Mouse (Mus musculus) kidney, embryonic 15.5 days (tissue): ENCODE measurements around the gene Erich3. TPM values are rescaled to one million over a fixed set of nuclear protein-coding genes. Genes with fewer than 3 reads are reported as not detected.
"Not testable (repeated sequence)": the region's sequence is repeated elsewhere in the genome, so short reads cannot be mapped to it uniquely, and the experiment has no call there.

Experiments used
- ATAC-seq: fragments of 200-750 bp; cut with Nextera tagmentation; replicated peaks from 2 replicates; pipeline ENCODE4 v1.8.0; 2017; ENCODE audit warnings: moderate TSS enrichment; ENCODE audit not compliant: low FRiP score
- H3K27ac ChIP-seq: fragments of 300-500 bp; sonication (generic); 2 replicates; pipeline ENCODE4 v1.5.1; 2015; ENCODE audit warnings: mild to moderate bottlenecking, inconsistent platforms
- H3K27me3 ChIP-seq: fragments of 300-500 bp; sonication (generic); 2 replicates; pipeline ENCODE4 v1.6.1; 2015; ENCODE audit warnings: inconsistent platforms
- H3K36me3 ChIP-seq: fragments of 300-500 bp; sonication (generic); 2 replicates; pipeline ENCODE4 v1.6.1; 2015; ENCODE audit warnings: inconsistent platforms
- H3K4me1 ChIP-seq: fragments of 300-500 bp; sonication (generic); 2 replicates; pipeline ENCODE4 v1.6.1; 2015; ENCODE audit warnings: inconsistent platforms
- H3K4me2 ChIP-seq: fragments of 300-500 bp; sonication (generic); 2 replicates; pipeline ENCODE4 v1.6.1; 2015; ENCODE audit warnings: moderate library complexity, mild to moderate bottlenecking, inconsistent platforms
- H3K4me3 ChIP-seq: fragments of 300-500 bp; sonication (generic); replicated peaks from 2 replicates; pipeline ENCODE4 v1.5.1; 2015; ENCODE audit warnings: mild to moderate bottlenecking, inconsistent platforms
- H3K9ac ChIP-seq: fragments of 300-500 bp; sonication (generic); 2 replicates; pipeline ENCODE4 v1.6.1; 2015; ENCODE audit warnings: mild to moderate bottlenecking, inconsistent platforms
- H3K9me3 ChIP-seq: fragments of 300-500 bp; sonication (generic); replicated peaks from 2 replicates; pipeline ENCODE4 v1.6.1; 2016; ENCODE audit warnings: inconsistent platforms
- WGBS: fragments of 180-500 bp; shearing (Covaris S2); methylation state at CpG from one replicate; pipeline ENCODE4 v1.1.7; 2015; ENCODE audit warnings: mixed read lengths; 5-methylcytosine and 5-hydroxymethylcytosine counted together
- polyA plus RNA-seq: library from polyadenylated mRNA; unstranded; fragments of >200 nt; fragmentation: Nextera tagmentation; extraction: Ambion mirVana; gene quantifications from 2 replicates; pipeline ENCODE4 v1.2.1, GENCODE M21; 2015

Erich3 gene
- 0.10 TPM in 1 of 2 replicates, not detected in the other for polyA plus RNA-seq

- Histone ChIP-seq H3K36me3 (no peaks in the 10 kb centered on the region), H3K27me3 (peaks cover 53% of the 10 kb centered on the region), H3K4me2 (peak within 1 kb of the TSS; percentile 73), H3K27ac (no peak within 1 kb of the TSS), H3K4me3 (peak within 1 kb of the TSS; percentile 40), H3K9me3 (no peaks in the 10 kb centered on the region), H3K4me1 (peaks cover 13% of the 10 kb centered on the region), H3K9ac (peak within 1 kb of the TSS; percentile 17; the same call in 1 of the 2 replicates)
- 37% methylated on average over 5 of the region's 7 CpGs for WGBS
- no peak for ATAC-seq
These were observed at the start of gene Erich3 for GRCm38 (mm10) chr3:154663545-154663944. TSS of gene Erich3 (plus strand) at chr3:154663859.

DNA sequence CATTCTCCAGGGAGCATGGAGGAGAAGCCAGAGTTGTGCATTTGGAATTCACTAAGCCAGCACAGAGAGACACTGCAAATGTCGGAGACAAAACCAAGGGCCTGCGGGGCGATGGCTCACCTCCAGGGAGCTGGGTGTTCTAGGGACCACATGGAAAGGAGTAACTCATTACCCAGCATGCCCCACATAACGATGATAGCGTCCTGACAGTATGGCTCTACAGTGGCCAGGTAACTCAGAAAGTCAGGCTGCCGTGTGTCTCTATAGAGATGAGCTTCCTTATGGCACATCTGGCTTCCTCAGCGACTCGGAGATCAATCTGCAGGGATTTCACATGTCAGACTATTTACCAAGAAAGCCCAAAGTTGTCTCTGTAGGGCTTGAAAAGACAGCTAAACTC lies 48.9 kb upstream of the Erich3 start:
- Histone ChIP-seq H3K4me2 (no peak overlapping the region), H3K4me3 (no peak overlapping the region), H3K27ac (no peak overlapping the region), H3K9me3 (no peaks in the 10 kb centered on the region), H3K4me1 (no peaks in the 10 kb centered on the region), H3K9ac (no peak overlapping the region), H3K36me3 (peaks cover 56% of the 10 kb centered on the region), H3K27me3 (no peaks in the 10 kb centered on the region)
- 0 out of 2 replicates have a peak, but pooled peaks have one; percentile 15 for ATAC-seq
- 96% methylated on average over 8 of the region's 8 CpGs for WGBS

DNA sequence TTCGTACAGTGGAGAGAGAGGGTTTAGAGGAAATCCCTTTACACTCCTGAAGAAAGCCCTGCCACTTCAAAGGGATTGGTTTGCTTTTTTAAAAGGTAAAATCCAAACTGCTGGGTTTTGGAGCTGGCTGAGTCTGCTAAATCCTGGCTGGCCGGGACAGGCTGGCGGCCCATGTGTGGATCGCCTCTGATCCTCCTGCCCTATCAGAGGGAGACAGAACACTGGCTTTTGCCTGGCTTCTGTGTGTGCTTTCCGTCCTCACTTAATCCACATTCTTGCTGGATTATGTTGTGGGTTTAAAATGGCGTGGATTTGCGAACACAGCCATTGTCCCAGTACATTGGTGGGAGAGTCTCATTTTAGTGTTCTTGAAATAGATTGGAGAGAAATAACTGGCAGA lies 48.4 kb upstream of the Erich3 start:
- WGBS, result 94% methylated on average over 7 of the region's 7 CpGs
- ATAC-seq, result no peak
- Histone ChIP-seq H3K27me3 (no peaks in the 10 kb centered on the region), H3K4me3 (no peak overlapping the region), H3K9me3 (no peaks in the 10 kb centered on the region), H3K9ac (no peak overlapping the region), H3K4me1 (no peaks in the 10 kb centered on the region), H3K36me3 (peaks cover 56% of the 10 kb centered on the region), H3K27ac (no peak overlapping the region), H3K4me2 (no peak overlapping the region)

DNA sequence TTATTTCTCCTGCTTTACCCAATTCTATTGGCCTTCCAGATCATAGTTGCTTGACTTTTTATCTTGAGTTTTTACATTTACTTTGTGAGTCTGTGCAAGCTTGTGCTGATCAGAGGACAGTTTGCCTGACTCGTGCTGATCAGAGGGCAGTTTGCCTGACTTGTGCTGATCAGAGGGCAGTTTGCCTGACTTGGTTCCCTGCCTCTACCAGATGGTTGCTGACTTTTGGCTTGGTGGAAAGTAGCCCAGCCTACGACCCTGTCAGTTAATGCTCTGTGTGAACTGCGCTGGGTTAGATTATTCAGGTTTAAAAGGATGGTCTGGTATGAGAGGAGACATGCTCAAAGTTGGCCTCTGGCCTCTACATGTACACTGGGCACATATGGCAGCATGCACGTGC lies 47.6 kb upstream of the Erich3 start:
- no peaks in the 10 kb centered on the region for H3K4me1 ChIP-seq
- no peak overlapping the region for H3K27ac ChIP-seq
- no peaks in the 10 kb centered on the region for H3K9me3 ChIP-seq
- no peak overlapping the region for H3K4me3 ChIP-seq
- H3K36me3 ChIP-seq, result peaks cover 56% of the 10 kb centered on the region
- H3K9ac ChIP-seq, result no peak overlapping the region
- no peak for ATAC-seq
- no peaks in the 10 kb centered on the region for H3K27me3 ChIP-seq
- H3K4me2 ChIP-seq, result no peak overlapping the region
- WGBS, result 86% methylated on average over 4 of the region's 4 CpGs

DNA sequence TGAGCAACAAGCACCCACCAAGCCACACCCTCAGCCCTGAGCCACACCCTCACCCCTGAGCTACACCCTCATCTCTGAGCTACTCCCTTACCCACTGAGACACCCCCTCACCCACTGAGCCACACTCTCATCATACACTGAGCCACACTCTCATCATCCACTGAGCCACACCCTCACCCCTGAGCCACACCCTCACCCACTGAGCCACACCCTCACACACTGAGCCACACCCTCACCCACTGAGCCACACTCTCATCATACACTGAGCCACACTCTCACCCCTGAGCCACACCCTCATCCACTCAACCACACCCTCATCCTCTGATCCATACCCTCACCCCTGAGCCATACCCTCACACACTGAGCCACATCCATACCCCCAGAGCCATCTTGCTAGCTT lies 35.4 kb upstream of the Erich3 start:
- ATAC-seq, result peak; percentile 82
- no peak overlapping the region for H3K9ac ChIP-seq
- H3K4me1 ChIP-seq, result no peaks in the 10 kb centered on the region
- H3K9me3 ChIP-seq, result no peaks in the 10 kb centered on the region
- no peak overlapping the region for H3K4me3 ChIP-seq
- H3K36me3 ChIP-seq, result 0 out of 2 replicates have a peak, but pooled peaks cover 4% of the 10 kb centered on the region
- H3K27me3 ChIP-seq, result no peaks in the 10 kb centered on the region
- no peak overlapping the region for H3K4me2 ChIP-seq
- H3K27ac ChIP-seq, result no peak overlapping the region

GRCm38 (mm10) chr3:154631281-154631680 lies 32.4 kb upstream of the Erich3 start:
- H3K9me3 ChIP-seq, H3K9ac ChIP-seq, H3K4me2 ChIP-seq, ATAC-seq, H3K4me3 ChIP-seq, H3K27me3 ChIP-seq, H3K4me1 ChIP-seq, H3K36me3 ChIP-seq, H3K27ac ChIP-seq: not testable (repeated sequence)
- 95% methylated on average over 2 of the region's 2 CpGs for WGBS

- no peaks in the 10 kb centered on the region for H3K4me1 ChIP-seq
- no peak overlapping the region for H3K27ac ChIP-seq
- H3K9me3 ChIP-seq, result no peaks in the 10 kb centered on the region
- no peaks in the 10 kb centered on the region for H3K27me3 ChIP-seq
- ATAC-seq, result no peak
- H3K4me3 ChIP-seq, result no peak overlapping the region
- no peak overlapping the region for H3K9ac ChIP-seq
- no peaks in the 10 kb centered on the region for H3K36me3 ChIP-seq
- no peak overlapping the region for H3K4me2 ChIP-seq
- 86% methylated on average over 5 of the region's 5 CpGs for WGBS
These were observed 30.6 kb upstream of the Erich3 start for GRCm38 (mm10) chr3:154633091-154633490.

DNA sequence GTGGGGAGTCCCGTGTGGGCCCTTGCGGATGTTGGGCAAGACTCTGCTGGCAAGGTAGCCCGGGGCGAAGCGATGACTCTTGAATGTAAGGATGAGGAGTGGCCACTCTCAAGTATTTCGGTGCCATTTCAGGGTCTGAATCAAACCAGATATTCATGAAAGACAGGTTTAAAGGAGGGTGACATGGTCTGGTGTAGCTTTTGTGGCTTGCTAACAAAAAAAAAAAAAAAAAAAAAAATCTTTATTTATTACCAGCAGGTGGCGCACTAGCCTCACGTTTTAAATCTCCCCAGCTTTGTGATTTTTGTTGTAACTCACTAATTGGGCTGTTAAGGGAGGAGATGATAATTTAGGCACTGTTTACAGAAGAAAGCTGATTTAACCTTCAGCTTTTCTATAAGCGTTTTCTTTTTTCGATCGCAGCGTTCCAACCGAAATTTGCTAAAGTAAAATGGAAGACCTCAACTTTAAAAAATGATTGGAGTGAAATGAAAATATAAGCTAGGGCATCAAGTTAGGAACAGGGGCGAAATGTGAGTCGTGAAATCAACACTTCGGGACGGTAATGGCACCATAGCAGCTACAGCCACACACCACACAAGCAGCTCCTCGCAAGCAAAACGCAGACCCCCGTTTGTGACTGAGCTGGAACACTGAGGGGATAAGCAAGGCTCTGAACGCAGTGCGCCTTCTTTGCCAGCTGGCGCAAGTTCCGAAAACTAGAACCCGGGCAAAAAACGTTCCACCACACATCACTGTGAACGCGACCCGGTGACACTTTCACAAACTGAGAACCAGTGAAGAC lies 16.8 kb upstream of the Erich3 start:
- ATAC-seq, result no peak
- Histone ChIP-seq H3K27ac (no peak overlapping the region), H3K36me3 (no peaks in the 10 kb centered on the region), H3K27me3 (peaks cover 28% of the 10 kb centered on the region), H3K9me3 (no peaks in the 10 kb centered on the region), H3K4me1 (no peaks in the 10 kb centered on the region), H3K9ac (0 out of 2 replicates have a peak overlapping the region, but pooled peaks have one; percentile 4), H3K4me3 (peak overlapping the region; percentile 30), H3K4me2 (peak overlapping the region; percentile 54)
- WGBS, result 44% methylated on average over 29 of the region's 29 CpGs

DNA sequence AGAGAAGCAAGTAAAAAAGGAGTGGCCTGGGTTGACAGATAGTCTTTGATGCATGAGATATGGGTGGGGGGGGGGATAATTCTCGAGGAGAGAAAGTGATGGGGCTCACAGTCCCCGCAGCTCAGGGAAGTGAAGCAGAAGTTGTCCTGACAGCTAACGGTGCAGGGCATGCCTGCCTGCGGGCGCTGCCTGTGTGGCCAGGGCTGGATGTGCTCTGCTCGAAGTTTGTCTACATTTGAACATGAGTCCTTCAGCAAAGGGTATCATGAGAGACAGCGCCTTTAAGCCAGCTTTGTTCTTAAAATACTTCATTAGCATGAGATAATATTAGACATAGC lies 16.2 kb upstream of the Erich3 start:
- H3K4me3 ChIP-seq, result peak overlapping the region; percentile 30
- H3K4me2 ChIP-seq, result peak overlapping the region; percentile 54
- no peaks in the 10 kb centered on the region for H3K4me1 ChIP-seq
- ATAC-seq, result no peak
- no peak overlapping the region for H3K27ac ChIP-seq
- no peak overlapping the region for H3K9ac ChIP-seq
- H3K9me3 ChIP-seq, result no peaks in the 10 kb centered on the region
- H3K36me3 ChIP-seq, result no peaks in the 10 kb centered on the region
- WGBS, result 54% methylated on average over 7 of the region's 7 CpGs
- H3K27me3 ChIP-seq, result peaks cover 33% of the 10 kb centered on the region

DNA sequence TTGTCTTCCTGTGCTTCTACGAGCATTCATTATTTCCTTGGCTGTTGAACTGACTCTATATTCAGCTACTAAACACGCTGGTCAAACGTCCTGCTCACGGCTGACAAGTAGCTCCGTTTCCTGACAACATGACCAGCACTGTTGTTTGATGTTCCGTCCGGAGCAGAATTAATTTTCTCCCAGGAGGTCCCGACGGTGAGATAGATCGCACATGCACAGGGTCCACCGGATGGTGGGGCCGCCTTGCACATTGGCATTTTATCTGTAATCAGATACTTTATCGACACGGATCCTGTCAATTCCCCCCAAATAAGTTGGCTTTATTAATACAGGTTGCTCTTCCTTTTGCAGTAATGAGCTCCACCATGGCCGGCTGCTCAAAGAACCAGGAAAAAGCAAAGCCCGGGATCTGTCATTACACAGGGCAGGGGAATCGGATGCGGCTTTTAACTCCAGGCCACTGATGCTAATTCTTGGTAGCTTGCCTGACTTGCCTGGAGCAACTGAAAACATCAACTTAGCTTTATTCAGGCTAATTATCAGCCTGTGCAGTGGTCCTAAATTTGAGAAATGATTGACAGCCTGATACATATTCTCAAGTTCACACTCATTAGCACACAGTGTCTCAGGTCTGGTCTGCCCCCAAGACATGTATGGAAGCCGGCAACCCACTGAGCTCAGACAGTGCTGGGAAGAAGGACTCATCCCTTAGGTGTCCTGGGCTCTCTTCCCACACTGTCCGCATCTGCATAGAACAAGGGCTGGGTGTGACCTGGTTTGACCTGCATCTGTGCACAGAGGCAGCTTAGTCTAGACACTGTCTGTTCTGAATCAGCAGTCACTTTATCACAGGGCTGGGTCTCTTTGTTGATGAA lies 14.0 kb upstream of the Erich3 start:
- no peak overlapping the region for H3K4me2 ChIP-seq
- no peak overlapping the region for H3K4me3 ChIP-seq
- H3K9me3 ChIP-seq, result no peaks in the 10 kb centered on the region
- ATAC-seq, result no peak
- no peak overlapping the region for H3K27ac ChIP-seq
- 61% methylated on average over 20 of the region's 20 CpGs for WGBS
- no peaks in the 10 kb centered on the region for H3K36me3 ChIP-seq
- H3K27me3 ChIP-seq, result peaks cover 47% of the 10 kb centered on the region
- no peak overlapping the region for H3K9ac ChIP-seq
- 0 out of 2 replicates have a peak, but pooled peaks cover 4% of the 10 kb centered on the region for H3K4me1 ChIP-seq

DNA sequence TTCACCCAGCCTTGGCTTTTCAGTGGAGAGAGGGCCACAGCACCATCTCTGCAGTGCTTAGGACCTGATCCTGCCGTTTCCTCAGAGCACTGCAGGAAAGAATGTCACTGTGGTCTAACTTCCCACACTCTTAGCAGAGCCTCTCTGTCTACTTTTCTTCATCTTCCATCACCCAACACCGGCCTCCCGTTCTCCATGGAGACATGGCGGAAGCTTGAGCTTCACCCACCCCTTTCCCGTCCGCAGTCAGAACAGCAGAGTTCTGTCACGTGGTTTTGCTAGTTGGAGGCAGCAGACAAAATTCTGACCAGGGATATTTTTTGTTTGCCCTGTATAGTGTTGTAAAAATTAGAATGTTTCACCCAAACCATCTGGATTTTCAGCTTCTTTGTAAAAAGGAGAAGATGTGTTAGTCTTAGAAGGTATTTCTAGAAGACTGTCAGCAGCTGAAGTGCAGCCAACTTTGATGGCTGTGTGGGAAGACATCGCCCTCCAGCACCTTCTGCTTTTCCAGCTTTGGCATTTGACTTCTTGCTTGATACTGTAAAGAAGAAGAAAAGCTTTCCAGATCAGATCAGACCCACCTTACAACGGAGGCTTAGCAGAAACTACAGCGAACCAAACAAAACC lies 12.4 kb upstream of the Erich3 start:
- 76% methylated on average over 10 of the region's 10 CpGs for WGBS
- peaks cover 47% of the 10 kb centered on the region for H3K27me3 ChIP-seq
- H3K4me3 ChIP-seq, result no peak overlapping the region
- 0 out of 2 replicates have a peak, but pooled peaks cover 4% of the 10 kb centered on the region for H3K4me1 ChIP-seq
- no peak overlapping the region for H3K4me2 ChIP-seq
- H3K9ac ChIP-seq, result no peak overlapping the region
- H3K27ac ChIP-seq, result no peak overlapping the region
- H3K36me3 ChIP-seq, result no peaks in the 10 kb centered on the region
- ATAC-seq, result no peak
- no peaks in the 10 kb centered on the region for H3K9me3 ChIP-seq
